Mouse (Mus musculus) thymus, postnatal 36 days (tissue): ENCODE data around the gene Gm20388.
A peak's percentile ranks its signal among the peaks of the same experiment; 100 is the strongest.

ENCODE experiments used
- DNase-seq, 2 experiments: peaks; one replicate each; pipeline ENCODE4 v3.0.0; 2022; ENCODE audit warnings: mixed read lengths in 2 of 2

Gm20388 gene

DNA sequence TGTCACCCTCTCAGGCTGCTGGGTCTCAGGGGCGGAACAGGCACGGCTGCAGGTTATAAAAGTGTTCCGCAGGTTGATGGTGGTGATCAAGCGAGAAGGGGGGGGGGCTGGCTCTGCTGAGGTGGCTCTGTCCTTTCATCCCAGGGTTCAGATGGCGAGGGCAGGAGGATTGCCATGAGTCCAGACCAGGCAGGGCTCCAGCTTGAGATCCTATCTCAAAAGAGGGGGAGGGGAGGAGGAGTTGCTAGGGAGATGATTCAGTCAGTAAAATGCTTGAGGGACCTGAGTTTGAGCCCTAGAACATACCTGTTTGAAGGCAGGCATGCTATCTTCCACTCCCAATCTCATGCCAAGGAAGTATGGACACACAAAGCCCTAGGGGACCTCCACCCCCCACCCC, 649.9 kb downstream of the Gm20388 start:
- no peak for DNase-seq

DNA sequence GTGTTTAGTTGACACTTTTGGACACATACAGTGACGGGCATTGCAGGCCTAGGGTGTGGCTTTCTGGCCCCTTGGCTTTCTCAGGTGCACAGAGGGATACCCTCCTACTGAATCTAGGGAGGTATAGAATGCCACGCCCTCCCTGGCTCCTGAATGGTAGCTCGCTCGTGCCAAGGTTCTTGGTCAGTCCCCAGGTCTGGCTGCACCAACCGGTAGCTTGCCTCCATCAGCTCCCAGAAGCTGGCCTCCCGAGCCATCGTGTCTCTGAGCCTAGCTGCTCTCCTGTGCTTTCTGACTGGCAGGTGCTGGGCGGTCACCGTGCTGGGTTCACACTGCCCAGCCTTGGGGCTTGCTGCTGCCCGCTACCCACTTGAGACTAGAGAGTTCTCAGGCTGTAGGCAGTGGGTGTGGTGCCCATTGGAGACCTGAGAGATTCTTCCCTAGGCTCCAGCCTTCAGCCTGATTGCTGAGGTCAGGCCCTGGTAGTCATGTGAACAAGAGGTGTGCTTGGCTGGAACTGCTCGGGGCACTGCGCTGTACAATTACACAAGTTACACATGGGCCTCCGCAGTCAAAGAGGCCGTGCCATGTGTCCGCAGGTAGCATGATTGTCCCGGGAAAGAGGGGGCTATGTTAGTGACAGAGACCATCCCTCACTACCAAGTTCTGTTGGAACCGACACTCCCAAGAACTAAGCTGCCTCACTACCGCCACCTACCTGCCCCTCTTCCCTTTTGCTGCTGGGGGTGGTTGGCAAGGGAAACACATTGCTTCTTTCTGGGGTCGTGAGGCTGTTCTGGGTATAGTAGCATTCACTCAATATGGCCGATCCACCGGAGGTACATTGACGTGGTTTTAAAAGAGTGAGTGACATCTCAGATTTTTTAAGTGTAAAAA, 651.1 kb downstream of the Gm20388 start:
- DNase-seq: peak; percentile 69 to 70

DNA sequence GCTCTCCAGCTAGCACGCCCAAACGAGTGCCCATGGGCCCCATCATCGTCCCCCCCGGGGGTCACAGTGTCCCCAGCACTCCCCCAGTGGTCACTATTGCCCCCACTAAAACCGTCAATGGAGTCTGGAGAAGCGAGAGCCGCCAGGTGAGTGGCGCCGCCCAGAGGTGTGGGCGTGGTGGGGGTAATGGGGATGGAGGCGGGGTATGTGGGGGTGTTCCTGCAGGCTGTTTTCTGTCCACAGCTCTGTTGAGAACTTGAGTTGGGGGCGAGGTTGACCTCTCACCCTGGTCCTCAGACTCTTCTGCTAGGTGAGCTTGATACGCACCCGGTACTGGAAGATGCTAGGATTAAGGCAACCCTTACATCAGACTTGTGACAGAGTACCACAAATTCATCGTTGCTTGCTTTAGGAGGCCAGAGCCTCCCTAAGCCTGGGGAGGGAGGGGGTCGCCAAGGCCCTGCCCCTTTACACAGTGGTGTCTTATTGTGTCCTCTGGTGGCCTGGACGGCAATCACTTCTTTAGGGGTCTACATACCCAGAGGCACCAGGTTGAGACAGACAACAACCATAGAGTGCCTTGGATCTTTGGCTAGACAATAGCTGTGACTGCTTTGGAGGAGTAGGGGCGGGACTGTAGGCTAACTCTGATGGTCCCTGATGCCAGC, 652.2 kb downstream of the Gm20388 start:
- DNase-seq: no peak

DNA sequence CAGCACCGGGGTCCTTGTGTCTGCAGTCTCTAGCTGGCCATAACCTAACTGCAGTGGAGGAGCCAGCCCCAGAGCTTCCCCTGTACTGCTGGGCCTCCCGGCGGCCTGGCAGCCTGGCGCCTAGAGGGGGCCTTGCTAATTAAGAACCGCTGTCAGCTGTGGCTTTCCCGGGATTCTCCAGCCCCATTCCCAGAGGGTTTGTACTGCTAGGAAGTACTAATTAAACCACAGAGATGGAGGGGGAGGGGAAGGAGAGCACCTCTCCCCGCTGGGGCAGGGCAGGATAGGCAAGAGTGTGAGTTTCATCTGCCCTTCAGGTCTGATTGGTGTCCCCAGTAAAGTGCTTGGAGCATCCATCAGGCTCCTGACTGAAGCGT, 652.7 kb downstream of the Gm20388 start:
- DNase-seq: no peak

DNA sequence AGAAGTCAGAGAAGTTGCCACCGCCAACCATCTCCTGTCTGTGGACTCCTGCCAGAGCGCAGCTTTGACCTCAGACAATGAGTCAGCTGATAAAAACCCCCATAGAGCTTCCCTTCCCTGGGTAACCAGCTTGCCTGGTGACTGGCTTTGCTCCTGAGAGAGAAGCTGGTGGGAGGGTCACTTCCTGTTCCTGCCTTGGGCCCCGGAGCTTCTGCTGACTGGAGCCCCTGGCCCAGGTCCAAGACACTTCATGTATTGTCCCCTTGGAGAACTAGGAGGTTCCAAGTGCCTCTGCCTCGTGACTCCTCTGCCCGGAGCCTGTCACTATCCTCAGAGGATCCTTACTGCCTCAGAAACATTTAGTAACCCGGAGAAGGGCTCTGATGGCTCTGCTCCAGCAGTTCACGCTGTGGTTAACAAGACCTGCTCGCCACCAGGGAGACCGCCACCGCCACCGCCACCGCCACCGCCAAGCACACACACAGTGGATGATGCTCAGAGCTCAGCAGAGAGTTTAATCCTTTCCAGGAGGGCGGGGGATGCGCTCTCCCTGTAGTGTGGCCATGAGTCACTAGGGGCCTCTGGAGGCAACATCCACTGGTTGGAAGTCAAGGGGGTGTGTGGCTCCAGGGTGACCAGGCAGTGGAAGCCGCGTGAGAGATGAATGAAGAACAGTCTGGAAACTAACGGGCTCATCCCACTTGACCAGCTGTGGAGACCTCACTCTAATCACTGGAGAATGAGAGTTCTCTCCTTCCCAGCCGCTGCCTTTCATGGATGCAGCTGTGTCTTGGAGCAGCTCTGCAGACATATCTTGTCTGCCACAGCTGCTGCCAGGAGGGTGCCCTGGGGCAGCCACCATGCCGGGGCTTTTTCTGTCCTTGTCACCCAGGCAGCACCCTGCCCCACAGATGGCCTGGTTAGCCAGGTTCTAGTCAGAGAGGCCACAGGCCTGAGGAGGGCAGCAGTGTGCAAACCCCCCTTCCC, 653.5 kb downstream of the Gm20388 start:
- DNase-seq: no peak

DNA sequence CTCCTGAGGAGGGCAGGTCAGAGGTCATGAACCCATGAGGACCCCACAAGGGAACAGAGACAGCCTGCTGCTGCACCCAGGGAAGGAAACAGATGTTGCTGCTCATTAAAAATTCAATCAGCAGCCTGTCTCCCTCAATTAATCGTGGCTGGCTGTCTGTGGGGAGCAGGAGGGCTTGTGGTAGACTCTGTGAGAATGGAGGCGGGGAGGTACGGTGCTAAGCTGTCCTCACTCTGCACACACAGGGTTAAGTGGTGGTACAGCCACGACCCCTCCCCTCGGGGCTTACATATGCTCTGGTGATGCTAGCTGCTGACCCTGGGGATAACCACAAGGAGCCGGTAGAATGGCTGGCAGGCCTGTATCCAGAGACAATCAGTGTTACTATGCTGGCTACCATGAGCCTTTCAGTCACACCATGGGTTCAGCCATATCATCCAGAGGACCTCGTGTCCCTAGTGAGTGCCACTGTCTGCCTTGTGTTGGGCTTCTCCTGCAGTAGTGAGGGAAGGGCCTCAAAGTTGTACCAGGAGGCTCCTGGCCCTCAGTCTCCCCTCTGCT, 654.6 kb downstream of the Gm20388 start:
- DNase-seq: no peak

DNA sequence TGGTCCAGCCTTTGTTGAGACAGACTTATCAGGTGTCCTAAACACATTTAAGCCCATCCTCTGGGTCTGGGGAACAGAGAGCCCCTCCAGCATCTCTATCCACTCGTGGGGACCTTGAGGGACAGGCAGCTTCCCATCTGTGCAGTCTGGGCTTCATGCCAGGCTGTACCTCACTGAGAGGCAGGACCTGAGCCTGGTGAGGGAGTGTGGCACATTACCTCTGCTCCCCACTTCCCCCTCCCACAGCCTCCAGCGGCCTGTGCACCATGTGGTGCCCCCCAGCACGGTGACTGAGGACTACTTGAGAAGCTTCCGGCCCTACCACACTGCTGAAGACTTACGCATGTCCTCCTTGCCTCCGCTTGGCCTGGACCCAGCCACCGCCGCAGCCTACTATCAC, 656.0 kb downstream of the Gm20388 start:
- no peak for DNase-seq

DNA sequence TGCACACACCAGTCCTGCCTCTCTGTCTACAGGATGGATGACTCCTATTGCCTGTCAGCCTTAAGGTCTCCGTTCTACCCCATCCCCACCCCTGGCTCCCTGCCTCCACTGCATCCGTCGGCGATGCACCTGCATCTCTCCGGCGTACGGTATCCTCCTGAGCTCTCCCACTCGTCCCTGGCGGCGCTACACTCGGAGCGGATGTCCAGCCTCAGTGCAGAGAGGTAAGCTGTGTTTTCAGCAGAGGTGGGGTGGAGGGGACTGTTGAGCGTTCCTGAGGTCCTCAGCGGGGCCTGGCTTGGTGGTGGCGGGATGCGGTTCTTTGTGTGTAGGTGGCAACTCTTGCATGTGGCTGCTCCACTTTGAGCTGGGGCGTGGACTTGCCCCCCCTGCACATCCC, 657.1 kb downstream of the Gm20388 start:
- no peak for DNase-seq

DNA sequence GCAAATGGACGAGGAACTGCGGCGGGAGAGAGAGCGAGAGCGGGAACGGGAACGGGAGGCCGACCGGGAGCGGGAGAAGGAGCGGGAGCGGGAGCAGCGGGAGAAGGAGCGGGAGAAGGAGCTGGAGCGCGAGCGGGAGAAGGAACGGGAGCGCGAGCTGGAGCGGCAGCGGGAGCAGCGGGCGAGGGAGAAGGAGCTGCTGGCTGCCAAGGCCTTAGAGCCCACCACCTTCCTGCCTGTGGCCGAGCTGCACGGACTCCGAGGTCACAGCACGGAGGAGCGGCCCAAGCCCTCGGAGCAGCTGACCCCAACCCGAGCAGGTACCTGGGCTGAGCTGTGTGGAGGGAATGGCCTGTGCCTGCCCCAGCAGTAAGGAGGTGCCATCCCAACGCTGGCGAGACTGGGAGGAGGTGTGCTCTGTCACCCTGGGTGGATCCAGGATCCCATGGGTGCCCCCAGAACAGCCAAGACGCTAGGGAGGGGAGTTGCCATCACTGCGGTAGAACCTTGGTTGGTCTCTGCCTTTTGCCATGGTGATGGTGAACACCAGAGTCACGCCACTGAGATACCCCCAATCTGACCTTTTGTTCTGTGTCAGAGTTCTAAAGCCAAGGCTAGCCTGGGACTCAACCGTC, 657.6 kb downstream of the Gm20388 start:
- no peak for DNase-seq

DNA sequence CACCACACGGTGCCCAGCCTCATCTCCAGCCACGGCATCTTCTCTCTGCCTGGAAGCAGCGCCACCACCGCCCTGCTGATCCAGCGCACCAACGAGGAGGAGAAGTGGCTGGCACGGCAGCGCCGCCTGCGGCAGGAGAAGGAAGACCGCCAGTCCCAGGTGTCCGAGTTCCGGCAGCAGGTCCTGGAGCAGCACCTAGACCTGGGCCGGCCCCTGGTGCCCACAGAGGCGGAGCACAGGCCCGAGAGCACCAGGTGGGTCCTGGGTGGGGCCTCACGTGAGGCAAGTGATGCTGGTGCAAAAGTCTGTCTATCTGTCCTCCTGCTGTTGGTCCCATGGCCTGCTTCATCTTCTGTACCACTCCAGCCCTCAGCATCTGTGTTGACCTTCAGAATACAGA, 658.5 kb downstream of the Gm20388 start:
- DNase-seq: no peak

DNA sequence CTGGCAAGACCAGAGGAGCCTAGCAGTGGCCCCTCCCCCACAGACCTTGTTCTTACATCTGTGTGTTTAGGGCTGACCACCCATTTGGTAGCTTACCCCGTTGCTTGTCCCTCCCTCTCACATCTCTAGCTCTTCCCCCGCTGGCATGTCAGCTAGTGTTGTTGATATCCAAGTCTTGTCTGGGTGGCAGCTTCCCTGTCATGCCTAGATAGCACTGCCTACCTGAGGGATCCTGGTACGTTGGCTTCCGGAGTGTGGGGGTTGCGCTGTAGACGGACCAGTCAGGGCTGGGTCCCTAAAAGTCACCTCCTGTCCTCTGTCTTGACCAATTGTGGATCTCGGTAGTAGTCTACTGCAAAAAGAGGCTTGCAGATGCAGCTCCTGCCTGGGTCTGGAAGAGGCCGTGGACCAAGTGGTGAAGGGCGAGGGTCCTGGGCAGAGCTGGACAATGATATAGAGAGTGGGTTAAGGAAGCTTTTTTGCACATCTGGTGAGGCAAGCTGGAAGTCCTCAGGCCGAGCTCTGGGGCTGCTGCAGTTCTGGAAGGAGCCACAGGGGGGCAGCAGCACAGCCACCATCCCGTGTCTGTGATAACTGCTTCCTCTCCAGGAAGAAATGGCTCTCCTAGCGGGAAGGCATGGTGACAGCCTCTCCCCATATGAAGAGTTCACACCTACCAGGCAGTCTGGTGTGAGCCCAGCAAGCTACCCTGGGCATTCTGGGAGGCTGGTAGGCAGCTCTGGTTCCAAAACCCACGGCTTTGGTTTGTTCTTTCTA, 659.5 kb downstream of the Gm20388 start:
- peak; percentile 75 to 80 for DNase-seq

DNA sequence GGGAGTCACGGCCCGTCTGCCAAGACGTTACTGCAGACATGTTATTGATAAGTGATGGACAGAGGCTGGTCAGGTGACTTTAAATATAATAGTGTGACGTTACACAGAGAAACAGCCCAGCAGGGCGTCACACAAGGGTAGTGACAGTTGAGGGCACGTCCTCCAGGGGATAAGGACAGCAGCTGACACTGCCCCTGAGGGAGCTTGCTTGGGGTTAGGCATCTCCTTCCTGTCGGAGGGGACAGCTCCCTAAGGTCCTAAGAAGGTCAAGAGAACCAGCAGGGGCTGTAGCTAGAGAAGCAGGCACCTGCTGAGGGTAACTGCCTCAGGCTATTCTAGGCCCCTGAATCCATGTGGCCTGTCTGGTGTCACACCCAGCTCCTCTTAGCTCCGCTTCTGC, 660.9 kb downstream of the Gm20388 start:
- no peak for DNase-seq

DNA sequence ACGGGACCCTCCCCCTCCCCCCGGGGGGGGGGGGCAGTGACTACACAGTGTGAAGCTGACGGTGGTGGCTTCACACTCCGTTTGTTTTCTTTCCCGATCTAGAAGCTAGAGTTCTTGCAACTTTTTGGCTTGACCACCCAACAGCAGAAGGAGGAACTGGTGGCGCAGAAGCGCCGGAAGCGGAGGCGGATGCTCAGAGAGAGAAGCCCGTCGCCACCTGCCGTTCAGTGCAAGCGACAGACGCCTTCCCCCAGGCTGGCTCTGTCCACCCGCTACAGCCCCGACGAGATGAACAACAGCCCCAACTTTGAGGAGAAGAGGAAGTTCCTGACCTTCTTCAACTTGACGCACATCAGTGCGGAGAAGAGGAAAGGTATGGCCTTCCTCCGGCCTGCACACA, 661.9 kb downstream of the Gm20388 start:
- peak; percentile 43 to 58 for DNase-seq

DNA sequence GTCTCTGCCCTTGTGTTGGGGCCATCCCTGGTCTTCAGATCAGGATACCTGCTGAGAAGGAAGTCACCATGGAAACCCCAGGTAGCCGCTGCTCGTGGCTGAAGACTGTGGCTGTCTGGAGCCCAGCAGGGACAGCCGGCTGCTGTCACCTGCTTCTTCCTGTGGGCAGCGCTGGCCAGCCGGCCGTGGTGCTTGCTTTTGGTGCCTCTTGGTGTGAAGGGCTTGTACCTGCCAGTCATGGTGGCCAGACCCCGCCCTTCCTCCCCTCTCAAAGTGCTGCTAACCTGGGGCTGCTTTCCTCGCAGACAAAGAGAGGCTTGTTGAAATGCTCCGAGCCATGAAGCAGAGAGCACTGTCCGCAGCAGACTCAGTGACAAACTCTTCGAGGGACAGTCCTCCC, 663.2 kb downstream of the Gm20388 start:
- DNase-seq: no peak

DNA sequence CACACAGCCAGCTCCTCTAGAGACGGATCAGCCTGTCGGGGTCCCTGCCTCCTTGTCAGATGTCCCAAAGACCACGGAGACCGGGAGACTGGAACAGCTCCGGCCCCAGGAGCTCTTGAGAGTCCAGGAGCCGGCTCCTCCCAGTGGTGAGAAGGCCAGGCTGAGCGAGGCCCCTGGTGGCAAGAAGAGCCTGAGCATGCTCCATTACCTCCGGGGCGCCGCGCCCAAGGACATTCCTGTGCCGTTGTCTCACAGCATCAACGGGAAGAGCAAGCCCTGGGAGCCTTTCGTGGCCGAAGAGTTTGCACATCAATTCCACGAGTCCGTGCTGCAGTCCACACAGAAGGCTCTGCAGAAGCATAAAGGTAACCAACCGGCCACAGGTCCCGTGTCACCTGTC, 664.3 kb downstream of the Gm20388 start:
- DNase-seq: no peak

DNA sequence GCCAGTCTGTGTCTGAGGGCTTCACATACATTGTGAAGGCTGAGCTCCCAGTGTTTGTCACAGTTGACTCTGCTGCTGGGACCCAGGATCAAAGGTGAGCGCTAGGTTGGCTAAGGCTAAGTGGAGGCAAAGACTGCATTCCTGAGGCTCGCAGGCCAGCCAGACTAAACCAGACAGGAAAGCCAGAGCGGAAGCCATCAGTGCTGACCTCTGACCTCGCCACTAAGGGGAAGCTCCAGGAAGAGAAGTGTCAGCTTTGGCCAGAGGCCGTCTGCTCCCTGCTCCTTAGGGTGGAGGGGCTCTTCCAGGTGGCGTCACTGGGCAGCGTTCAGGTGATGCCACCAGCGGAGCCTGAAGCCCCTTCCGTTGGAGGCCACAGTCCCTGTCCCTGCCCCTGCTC, 665.2 kb downstream of the Gm20388 start:
- DNase-seq: peak in 1 of 2 experiments; percentile 13

DNA sequence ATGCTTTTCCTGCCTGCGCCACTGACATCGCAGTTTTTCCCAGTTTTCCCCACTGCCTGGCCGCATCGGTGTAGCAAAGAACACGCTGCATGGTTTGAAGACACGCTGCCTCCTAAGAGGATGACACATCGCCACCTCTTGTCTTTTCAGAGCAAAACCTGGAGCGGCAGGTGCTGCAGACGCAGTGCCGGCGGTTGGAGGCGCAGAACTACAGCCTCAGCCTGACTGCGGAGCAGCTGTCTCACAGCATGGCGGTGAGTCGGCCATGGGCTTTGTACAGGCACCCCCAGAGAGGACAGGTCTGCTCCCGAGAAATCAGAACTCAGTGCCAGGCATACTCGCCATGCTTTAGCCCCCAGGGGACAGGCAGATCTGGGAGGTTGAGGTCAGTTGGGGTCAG, 667.2 kb downstream of the Gm20388 start:
- DNase-seq: peak in 1 of 2 experiments; percentile 3

DNA sequence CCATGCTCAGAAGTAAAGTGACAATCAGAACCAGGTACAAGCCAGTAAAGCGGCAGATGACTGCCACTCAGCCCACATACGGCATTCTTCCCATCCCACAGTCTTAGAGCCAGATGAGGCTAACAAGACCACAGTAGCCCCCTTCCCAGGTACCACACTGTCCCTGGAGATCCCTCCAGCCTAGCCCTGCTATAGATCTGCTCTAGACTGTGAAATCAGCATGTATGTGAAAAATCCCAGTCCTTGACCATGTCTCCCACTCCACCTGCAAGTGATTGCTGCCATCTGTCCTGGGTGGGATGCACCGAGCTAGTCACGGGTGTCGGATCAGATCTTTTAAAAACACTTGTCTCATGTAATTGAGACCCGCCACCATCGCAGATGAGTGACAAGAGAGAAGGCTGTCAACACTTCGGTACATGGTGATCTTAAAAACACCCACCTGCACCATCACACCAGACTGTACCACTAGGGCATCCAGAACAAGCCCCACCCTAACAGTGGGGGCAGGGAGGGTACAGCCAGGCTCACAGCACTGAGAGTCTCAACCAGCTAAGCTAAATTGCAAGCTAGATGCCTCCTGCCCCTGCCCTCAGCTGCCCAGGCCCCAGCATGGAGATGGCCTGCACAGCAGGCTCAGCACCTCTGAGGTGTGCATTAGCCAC, 669.8 kb downstream of the Gm20388 start:
- peak; percentile 6 to 22 for DNase-seq

DNA sequence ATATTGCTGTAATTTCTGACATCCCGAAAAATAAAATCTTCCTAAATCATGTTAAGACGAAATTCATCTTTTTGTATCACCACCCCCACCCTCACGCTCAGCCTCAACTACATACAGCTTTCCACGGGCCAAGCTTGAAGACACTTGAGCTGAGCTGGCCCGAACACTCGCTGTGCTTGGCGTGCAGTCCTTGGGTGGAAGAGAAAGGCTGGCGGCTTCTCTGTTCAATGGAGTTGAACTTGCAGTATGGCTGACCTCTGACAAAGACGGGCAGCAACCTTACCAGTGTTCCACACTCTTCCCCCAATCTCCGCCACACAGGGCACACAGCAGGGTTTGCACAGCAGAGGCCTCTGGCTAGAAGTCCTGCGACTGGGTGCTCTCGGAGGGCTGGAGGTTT, 670.7 kb downstream of the Gm20388 start:
- no peak for DNase-seq

DNA sequence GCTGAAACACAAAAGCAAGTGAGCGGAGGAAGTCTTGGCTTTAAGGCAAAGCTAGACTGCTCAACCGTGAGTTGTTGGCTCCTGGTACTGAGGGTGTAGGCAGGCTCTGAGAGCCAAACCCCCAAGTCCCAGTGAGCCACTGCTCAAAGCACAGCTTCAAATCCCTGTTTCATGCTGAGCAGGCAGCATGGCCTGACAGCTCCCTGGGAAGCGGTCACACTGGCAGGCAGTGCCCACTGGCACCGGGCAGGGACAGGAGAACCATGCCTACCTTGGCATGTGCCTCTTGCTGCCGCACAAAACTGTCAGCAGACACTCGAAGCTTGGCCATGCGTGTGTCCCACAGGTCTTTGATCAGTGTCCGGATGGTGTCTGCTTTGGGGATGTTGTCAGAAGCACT, 671.2 kb downstream of the Gm20388 start:
- peak in 1 of 2 experiments; percentile 16 for DNase-seq

DNA sequence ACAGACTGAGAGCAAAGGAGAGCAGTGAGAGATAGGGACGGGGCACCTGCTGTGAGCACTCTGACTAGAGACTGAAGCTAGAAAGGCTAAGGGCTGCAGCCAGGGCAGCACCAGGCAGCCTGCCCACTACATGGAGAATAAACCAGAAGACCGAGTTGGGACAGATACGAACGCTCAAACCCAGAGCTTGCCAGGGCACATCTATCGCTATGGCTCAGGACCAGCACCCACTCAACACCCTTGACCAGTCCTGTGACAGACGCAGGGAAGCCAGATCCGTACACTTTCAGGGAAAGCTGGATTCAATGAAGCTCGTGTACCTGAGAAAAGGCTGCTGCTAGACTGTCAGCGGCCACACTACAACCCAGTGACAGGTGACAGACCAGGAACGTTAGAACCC, 674.9 kb downstream of the Gm20388 start:
- no peak for DNase-seq
